Mouse (Mus musculus) bone marrow, adult 2 months (tissue): Measurements from ENCODE around the gene Usp2. TPM values are rescaled to one million over a fixed set of nuclear protein-coding genes. Genes with fewer than 3 reads are reported as not detected.

Experiments
- H3K27ac ChIP-seq: fragments of 200-500 bp; 2 replicates; pipeline ENCODE4 v1.5.1; 2012; ENCODE audit warnings: low read depth, mild to moderate bottlenecking, control low read depth, inconsistent platforms, low read length; ENCODE audit not compliant: control insufficient read depth, poor library complexity, insufficient read depth
- H3K4me1 ChIP-seq: fragments of 200-500 bp; 2 replicates; pipeline ENCODE4 v1.6.1; 2011; ENCODE audit warnings: low read length; ENCODE audit not compliant: control insufficient read depth, insufficient read depth
- H3K4me3 ChIP-seq: fragments of 200-500 bp; replicated peaks from 2 replicates; pipeline ENCODE3; 2011; ENCODE audit warnings: mild to moderate bottlenecking, low read depth, low read length, control low read depth; ENCODE audit not compliant: control insufficient read depth
- CTCF ChIP-seq: fragments of 200-500 bp; IDR thresholded peaks from 2 replicates; pipeline ENCODE4 v1.5.1; 2011; ENCODE audit warnings: low read length, control low read depth; ENCODE audit not compliant: control insufficient read depth, insufficient read depth
- POLR2A ChIP-seq: fragments of 200-500 bp; IDR thresholded peaks from 2 replicates; pipeline ENCODE4 v1.6.1; 2011; ENCODE audit warnings: low read depth, mild to moderate bottlenecking, control low read depth, low read length, borderline replicate concordance; ENCODE audit not compliant: control insufficient read depth
- WGBS: fragments of 180-500 bp; shearing (Covaris S2); methylation state at CpG from one replicate; pipeline ENCODE4 v1.1.7; 2018; 5-methylcytosine and 5-hydroxymethylcytosine counted together
- polyA plus RNA-seq: library from polyadenylated mRNA; stranded (reverse); fragments of >200 nt; gene quantifications from 2 replicates; pipeline ENCODE4 v1.2.4, GENCODE M21; 2011; ENCODE audit warnings: low replicate concordance; ENCODE audit not compliant: missing spikeins, insufficient read depth, insufficient read length

Gene Usp2
- polyA plus RNA-seq, 1 experiment = 2.6 TPM

- Histone ChIP-seq H3K4me3 (no peak overlapping the region), H3K27ac (no peak overlapping the region), H3K4me1 (peaks cover 2% of the 10 kb centered on the region)
- no peak; the same call in 1 of the 2 replicates for TF ChIP-seq CTCF
- TF ChIP-seq POLR2A = no peak
- 75% methylated on average over 16 of the region's 16 CpGs for WGBS
Measured at GRCm38 (mm10) chr9:44075996-44076763, 9.4 kb downstream of the Usp2 start.

- Histone ChIP-seq H3K4me1 (peaks cover 4% of the 10 kb centered on the region), H3K4me3 (no peak overlapping the region), H3K27ac (no peak overlapping the region)
- WGBS = 22% methylated on average over 5 of the region's 5 CpGs
- TF ChIP-seq POLR2A (no peak), CTCF (peak; percentile 53; the same call in 1 of the 2 replicates)
Measured at GRCm38 (mm10) chr9:44076764-44077120, 9.9 kb downstream of the Usp2 start.

GRCm38 (mm10) chr9:44077266-44077910 is 10.6 kb downstream of the Usp2 start:
- TF ChIP-seq POLR2A (no peak), CTCF (no peak)
- no peak overlapping the region for H3K4me3 ChIP-seq
- H3K27ac ChIP-seq = no peak overlapping the region
- H3K4me1 ChIP-seq = peaks cover 5% of the 10 kb centered on the region
- 79% methylated on average over 11 of the region's 11 CpGs for WGBS

- Histone ChIP-seq H3K4me3 (no peak overlapping the region), H3K27ac (no peak overlapping the region), H3K4me1 (peaks cover 5% of the 10 kb centered on the region)
- 77% methylated on average over 10 of the region's 10 CpGs for WGBS
- TF ChIP-seq CTCF = no peak
Measured at GRCm38 (mm10) chr9:44078136-44078797, 11.4 kb downstream of the Usp2 start.

- no peak for TF ChIP-seq CTCF
- no peak for TF ChIP-seq POLR2A
Measured at GRCm38 (mm10) chr9:44078955-44079756, 12.3 kb downstream of the Usp2 start.

GRCm38 (mm10) chr9:44079997-44080780 is 13.4 kb downstream of the Usp2 start:
- WGBS = 42% methylated on average over 10 of the region's 10 CpGs
- H3K4me1 ChIP-seq = peaks cover 8% of the 10 kb centered on the region

More at GRCm38 (mm10) chr9:44078955-44079756, 12.3 kb downstream of the Usp2 start:
- peaks cover 8% of the 10 kb centered on the region for H3K4me1 ChIP-seq
- H3K27ac ChIP-seq = no peak overlapping the region
- no peak overlapping the region for H3K4me3 ChIP-seq
- WGBS = 23% methylated on average over 16 of the region's 16 CpGs

GRCm38 (mm10) chr9:44080953-44081352 is 14.1 kb downstream of the Usp2 start:
- Histone ChIP-seq H3K27ac (no peak overlapping the region), H3K4me1 (peaks cover 8% of the 10 kb centered on the region), H3K4me3 (no peak overlapping the region)
- WGBS = 68% methylated on average over 5 of the region's 5 CpGs
- TF ChIP-seq POLR2A (no peak), CTCF (no peak)

More at GRCm38 (mm10) chr9:44079997-44080780, 13.4 kb downstream of the Usp2 start:
- Histone ChIP-seq H3K27ac (no peak overlapping the region), H3K4me3 (no peak overlapping the region)
- TF ChIP-seq CTCF (no peak), POLR2A (no peak)
